Mouse (Mus musculus): ENCODE results near the gene Eif4b.

Eif4b gene

GRCm38 (mm10) chr15:102103371-102103946 lies 29.9 kb downstream of the Eif4b start:
- DNase-seq = peak; percentile 89

DNA sequence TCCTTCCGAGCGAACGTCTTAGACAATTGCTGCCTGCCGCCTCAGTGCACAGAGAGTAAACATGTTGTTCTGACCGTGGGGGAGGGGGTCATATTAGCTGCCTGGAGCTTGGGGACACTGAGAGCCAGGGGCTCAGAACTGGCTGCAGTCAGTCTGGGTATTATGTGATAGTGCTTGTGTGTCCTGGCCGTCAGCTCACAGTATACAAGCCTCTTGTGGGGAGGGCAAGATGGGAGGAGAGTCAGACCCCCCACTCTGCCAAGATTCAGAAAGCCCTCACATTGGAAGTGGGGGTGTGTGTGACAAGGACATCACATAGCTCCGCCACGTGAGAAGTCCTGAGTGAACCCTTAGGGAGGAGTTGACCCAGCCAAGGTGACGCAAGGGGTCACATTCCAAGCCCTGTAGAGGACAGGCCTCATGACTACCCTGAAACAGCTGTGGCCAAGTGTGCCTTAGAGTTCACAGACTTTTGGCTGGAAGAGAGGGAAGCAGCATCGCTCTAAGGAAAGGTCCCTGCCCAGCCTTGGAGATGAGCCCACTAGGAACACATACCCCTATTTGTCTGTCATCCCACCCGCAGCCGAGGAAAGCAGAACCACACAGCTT lies 30.5 kb downstream of the Eif4b start:
- DNase-seq = no peak

DNA sequence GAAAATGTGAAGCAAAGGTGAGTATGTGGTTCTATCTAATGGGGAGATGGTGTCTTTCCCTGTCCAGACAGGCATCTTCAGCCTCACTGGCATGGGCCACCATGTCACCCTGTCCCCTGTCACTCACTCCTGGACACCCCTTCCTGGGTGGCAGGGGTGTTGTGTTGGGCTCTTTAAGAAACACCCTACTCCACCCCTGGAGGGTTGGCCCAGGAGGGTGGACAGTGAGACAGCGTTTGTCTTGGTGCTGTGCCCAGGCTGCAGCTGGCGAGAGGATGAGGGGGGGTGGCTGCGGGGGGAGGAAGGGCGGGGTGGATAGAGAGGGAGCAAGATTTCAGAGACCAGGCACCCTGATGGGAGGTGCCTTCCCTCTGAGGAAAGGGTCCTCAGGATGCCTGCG lies 31.8 kb downstream of the Eif4b start:
- peak; percentile 58 for DNase-seq

- peak; percentile 40 for DNase-seq
Measured at GRCm38 (mm10) chr15:102105764-102106730, 32.5 kb downstream of the Eif4b start.

DNA sequence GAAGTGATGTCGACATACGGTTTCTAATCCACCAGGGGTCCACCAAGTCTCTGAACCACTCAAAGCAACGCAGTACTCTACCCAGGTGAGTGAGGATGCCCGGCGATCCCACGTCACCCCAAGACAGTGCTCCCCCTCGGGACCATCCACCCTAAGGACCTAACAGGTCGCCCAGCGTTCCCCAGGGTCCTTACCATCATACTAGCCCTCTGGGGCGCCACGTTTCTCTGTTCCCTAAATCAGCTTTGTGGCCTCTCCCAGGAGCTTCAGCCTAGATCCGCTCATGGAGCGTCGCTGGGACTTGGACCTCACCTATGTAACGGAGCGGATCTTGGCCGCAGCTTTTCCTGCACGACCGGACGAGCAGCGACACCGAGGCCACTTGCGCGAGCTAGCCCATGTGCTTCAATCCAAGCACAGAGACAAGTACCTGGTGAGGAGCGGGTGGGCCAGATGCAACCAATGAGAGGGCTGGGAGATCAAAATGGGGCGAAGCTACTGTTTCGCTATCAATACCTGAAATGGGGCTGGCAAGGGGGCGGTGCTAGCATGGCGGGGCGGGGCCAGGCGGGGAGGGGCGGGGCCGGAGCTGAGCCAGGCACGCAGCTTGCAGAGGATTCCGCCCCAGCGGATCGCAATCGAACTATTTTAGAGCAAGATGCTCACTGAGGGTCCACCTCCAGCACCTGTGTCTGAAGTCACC lies 33.3 kb downstream of the Eif4b start:
- DNase-seq = peak; percentile 49

GRCm38 (mm10) chr15:102107689-102108573 lies 34.4 kb downstream of the Eif4b start:
- DNase-seq = peak; percentile 81

- peak; percentile 87 for DNase-seq
Measured at GRCm38 (mm10) chr15:102108651-102109525, 35.3 kb downstream of the Eif4b start.

DNA sequence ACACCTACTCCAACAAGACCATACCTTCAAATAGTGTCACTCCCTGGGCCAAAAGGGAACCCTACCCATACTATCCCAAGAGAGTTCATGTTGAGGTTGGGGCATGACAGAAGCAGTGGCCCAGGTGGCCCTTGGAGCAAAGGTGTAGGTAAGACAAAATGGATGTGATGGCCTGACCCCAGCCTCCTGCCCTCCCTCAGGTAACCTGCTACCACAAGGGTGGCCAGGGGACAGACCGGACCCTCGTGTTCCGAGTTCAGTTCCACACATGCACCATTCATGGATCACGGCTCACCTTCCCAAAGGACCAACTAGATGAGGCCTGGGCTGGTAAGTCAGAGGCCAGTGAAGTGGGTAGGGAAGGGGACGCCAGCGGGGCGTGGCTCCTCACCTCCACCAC lies 36.7 kb downstream of the Eif4b start:
- DNase-seq = no peak

- no peak for DNase-seq
Measured at GRCm38 (mm10) chr15:102110701-102111494, 37.3 kb downstream of the Eif4b start.

- no peak for DNase-seq
Measured at GRCm38 (mm10) chr15:102111495-102111829, 37.9 kb downstream of the Eif4b start.

DNA sequence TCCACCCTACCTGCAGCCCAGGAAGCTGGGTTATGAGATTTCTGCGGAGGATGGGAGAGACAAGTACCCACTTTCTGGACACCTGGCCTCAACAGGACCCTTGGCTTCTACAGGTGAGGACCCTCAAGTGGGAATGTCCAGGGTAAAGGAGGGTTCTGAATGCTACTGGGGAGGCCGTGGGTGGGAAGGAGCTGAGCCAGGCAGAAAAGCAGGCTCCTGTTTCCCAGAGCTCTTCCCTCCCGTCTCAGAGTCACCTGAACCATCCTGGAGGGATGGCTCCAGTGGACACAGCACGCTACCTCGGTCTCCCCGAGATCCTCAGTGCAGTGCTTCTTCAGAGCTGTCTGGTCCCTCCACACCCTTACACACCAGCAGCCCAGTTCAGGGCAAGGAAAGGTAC lies 38.6 kb downstream of the Eif4b start:
- no peak for DNase-seq

- DNase-seq = no peak
Measured at GRCm38 (mm10) chr15:102112827-102113226, 39.3 kb downstream of the Eif4b start.

DNA sequence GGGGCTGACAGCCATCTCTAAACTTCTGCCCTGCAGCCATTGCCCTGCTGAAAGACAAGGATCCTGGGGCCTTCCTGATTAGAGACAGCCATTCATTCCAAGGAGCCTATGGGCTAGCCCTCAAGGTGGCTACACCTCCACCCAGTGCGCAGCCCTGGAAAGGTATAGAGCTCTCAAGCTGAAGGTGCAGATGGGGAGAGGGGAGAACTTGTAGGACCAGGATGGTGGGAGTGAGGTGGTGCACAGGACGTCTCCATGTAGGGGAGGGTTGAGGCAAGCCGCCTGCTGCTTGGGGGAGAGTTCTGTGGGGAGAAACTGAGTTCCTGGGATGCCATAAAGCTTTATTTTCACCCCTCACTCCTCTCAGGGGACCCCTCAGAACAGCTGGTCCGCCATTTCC lies 40.1 kb downstream of the Eif4b start:
- no peak for DNase-seq

GRCm38 (mm10) chr15:102114651-102115260 lies 41.2 kb downstream of the Eif4b start:
- no peak for DNase-seq

- no peak for DNase-seq
Measured at GRCm38 (mm10) chr15:102115731-102116231, 42.2 kb downstream of the Eif4b start.

DNA sequence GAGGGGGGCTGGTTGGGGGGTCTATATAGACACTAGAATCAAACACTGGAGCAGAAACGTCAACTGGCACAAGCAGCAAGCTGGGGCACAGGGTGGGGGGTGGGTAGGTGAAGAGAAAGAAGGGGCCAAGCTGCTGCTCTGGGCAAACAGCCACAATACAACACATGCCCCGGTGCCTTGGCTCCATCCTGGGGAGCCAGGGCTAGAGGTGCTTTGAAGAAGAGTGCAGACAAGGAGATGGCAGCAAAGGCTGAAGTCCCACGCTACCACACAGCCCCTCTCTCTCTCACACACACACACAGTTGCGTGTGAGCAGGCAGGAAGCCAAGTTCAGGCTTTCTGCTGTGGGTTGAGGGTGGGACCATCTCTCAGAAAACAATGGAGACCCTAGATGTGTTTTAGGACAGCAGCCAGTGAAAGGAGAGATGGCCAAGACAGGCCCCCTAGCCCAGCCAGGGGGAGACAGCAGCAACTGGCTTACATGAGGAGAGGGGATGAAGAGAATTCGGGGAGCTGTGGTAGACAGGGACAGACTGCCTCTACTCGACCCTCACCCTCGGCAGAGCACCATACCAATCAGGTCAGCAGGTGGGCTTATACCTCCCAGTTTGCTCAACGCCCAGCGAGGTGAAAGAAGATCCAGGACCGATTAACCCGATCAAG lies 43.3 kb downstream of the Eif4b start:
- no peak for DNase-seq

DNA sequence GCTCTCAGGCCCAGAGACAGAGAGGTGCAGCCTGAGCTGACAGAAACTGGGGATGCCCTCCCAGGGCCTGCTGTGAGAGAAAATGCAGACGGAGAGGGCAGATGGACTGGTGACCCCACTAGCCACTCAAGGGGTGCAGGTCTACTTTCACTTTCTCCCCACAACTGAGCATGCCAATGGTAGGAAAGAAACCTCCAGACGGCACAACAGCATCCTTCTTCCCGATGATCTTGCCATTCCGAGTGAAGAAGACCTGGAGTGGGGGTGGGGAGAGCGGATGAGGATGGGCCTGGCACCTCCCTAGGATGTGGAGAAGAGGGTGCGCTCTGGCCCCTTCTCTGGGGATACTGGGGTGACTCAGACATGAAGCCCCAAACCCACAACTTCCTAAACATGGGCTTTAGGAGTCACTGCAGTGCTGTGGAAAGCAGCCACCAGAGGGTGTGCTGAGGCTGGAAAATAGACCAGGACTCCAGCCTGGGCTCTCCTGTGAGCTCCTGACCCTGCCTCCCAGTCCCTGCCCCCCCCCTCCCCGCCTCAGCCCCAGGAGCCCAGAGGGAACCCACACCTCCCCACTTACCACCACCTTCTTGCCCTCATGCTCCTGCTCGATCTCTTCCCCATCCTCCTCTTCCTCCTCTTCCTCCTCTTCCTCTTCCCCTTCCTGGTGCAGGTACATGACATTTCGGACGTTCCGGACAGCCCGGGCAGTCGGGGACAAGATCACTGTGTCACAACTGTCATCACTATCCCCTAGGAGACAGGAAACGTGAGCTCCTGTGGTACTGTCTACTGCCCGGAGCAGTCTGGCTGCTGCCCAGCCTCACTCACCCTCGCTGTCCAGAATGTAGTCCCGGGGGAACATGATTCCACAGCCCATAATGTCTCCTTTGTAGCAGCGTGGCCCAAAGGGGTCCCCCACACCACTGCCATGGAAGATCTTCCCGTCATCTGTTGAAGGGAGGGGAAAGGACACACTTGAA lies 44.2 kb downstream of the Eif4b start:
- no peak for DNase-seq

- no peak for DNase-seq
Measured at GRCm38 (mm10) chr15:102118591-102118990, 45.0 kb downstream of the Eif4b start.
